Mouse (Mus musculus): ENCODE data around the gene Vmn2r89. TPM values are rescaled to one million over a fixed set of nuclear protein-coding genes. Genes with fewer than 3 reads are reported as not detected.
"Not testable (repeated sequence)": the region's sequence is repeated elsewhere in the genome, so short reads cannot be mapped to it uniquely, and the experiment has no call there.

The Vmn2r89 gene
- polyA plus RNA-seq, 1 experiment from 2014 or later = not detected

DNA sequence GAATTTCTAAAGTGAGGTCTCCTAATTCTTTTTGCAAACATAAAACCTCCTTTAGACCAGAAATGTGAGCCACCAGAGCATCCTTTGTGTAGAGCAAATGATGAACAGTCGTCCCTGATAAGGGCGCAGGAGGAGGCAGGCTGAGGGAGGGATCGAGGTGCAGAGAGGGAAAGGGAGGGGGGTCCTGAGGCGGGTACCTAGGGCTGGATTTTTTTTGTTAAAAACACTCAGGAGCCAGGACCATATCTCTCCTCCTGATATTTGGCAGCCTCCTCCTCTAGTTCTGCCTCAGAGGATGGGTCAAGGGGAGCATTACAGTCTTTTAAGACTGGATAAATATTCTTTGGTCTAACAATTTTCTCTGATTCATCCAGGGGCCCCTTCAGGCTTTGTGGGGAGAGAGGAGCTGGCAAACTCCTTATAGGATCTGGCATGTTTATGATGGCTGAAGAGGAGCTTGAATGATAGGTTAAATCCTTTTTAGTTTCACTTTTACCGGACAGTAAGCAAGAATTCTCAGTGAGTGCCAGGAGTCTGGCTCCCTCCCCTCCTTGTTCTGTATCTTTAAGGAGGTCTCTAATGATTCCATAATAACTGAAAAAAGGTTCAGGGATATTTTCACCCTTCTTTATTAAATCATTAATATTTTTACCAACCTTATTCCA, 30.5 kb downstream of the Vmn2r89 start:
- Histone ChIP-seq H3K4me1 (replicated peaks; ENCODE audit: control insufficient read depth, insufficient read depth, low read length) (no peaks in the 10 kb centered on the region), H3K36me3 (ENCODE audit: control insufficient read depth, insufficient read depth, low read length) (no peaks in the 10 kb centered on the region), H3K27me3 (ENCODE audit: control insufficient read depth, insufficient read depth, low read length) (no peaks in the 10 kb centered on the region), H3K4me2 (ENCODE audit: low read depth, low read length, severe bottlenecking) (no peak overlapping the region), H3K4me3 (ENCODE audit: low read depth, low read length) (no peak overlapping the region), H3K27ac (ENCODE audit: low read depth, low read length) (no peak overlapping the region), H3K9me3 (ENCODE audit: control insufficient read depth, low read length) (no peaks in the 10 kb centered on the region), H3K9ac (ENCODE audit: low read length) (no peak overlapping the region)
- DNase-seq (ENCODE audit: low spot score) = no peak
- no peak for ATAC-seq (replicated peaks; ENCODE audit: low FRiP score)
- 90% methylated on average over 5 of the region's 5 CpGs for WGBS

- H3K27ac ChIP-seq (ENCODE audit: low read depth, low read length); H3K4me1 ChIP-seq (replicated peaks; ENCODE audit: control insufficient read depth, insufficient read depth, low read length); H3K9me3 ChIP-seq (ENCODE audit: control insufficient read depth, low read length); H3K4me3 ChIP-seq (ENCODE audit: low read depth, low read length); DNase-seq (ENCODE audit: low spot score); ATAC-seq (replicated peaks; ENCODE audit: low FRiP score); H3K36me3 ChIP-seq (ENCODE audit: control insufficient read depth, insufficient read depth, low read length); H3K4me2 ChIP-seq (ENCODE audit: low read depth, low read length, severe bottlenecking); H3K9ac ChIP-seq (ENCODE audit: low read length); H3K27me3 ChIP-seq (ENCODE audit: control insufficient read depth, insufficient read depth, low read length): not testable (repeated sequence)
- 87% methylated on average over 10 of the region's 10 CpGs for WGBS
Observed at GRCm38 (mm10) chr14:51482971-51483381, 31.3 kb downstream of the Vmn2r89 start.

- no peak overlapping the region for H3K9ac ChIP-seq (ENCODE audit: low read length)
- no peak overlapping the region for H3K27ac ChIP-seq (ENCODE audit: low read depth, low read length)
- WGBS = 92% methylated on average over 1 of the region's 1 CpGs
- no peak overlapping the region for H3K4me2 ChIP-seq (ENCODE audit: low read depth, low read length, severe bottlenecking)
- no peak for DNase-seq (ENCODE audit: low spot score)
- H3K4me3 ChIP-seq (ENCODE audit: low read depth, low read length) = no peak overlapping the region
- ATAC-seq (replicated peaks; ENCODE audit: low FRiP score) = no peak
- H3K9me3 ChIP-seq (ENCODE audit: control insufficient read depth, low read length) = no peaks in the 10 kb centered on the region
- H3K4me1 ChIP-seq (replicated peaks; ENCODE audit: control insufficient read depth, insufficient read depth, low read length) = no peaks in the 10 kb centered on the region
- H3K36me3 ChIP-seq (ENCODE audit: control insufficient read depth, insufficient read depth, low read length) = no peaks in the 10 kb centered on the region
- H3K27me3 ChIP-seq (ENCODE audit: control insufficient read depth, insufficient read depth, low read length) = no peaks in the 10 kb centered on the region
Observed at GRCm38 (mm10) chr14:51483671-51484070, 32.0 kb downstream of the Vmn2r89 start.

- no peak overlapping the region for H3K4me2 ChIP-seq (ENCODE audit: low read depth, low read length, severe bottlenecking)
- WGBS = 70% methylated on average over 1 of the region's 1 CpGs
- H3K9ac ChIP-seq (ENCODE audit: low read length) = no peak overlapping the region
- H3K36me3 ChIP-seq (ENCODE audit: control insufficient read depth, insufficient read depth, low read length) = no peaks in the 10 kb centered on the region
- no peaks in the 10 kb centered on the region for H3K4me1 ChIP-seq (replicated peaks; ENCODE audit: control insufficient read depth, insufficient read depth, low read length)
- no peak for ATAC-seq (replicated peaks; ENCODE audit: low FRiP score)
- no peak for DNase-seq (ENCODE audit: low spot score)
- H3K9me3 ChIP-seq (ENCODE audit: control insufficient read depth, low read length) = no peaks in the 10 kb centered on the region
- no peak overlapping the region for H3K4me3 ChIP-seq (ENCODE audit: low read depth, low read length)
- no peak overlapping the region for H3K27ac ChIP-seq (ENCODE audit: low read depth, low read length)
- no peaks in the 10 kb centered on the region for H3K27me3 ChIP-seq (ENCODE audit: control insufficient read depth, insufficient read depth, low read length)
Observed at GRCm38 (mm10) chr14:51486111-51486510, 34.5 kb downstream of the Vmn2r89 start.

GRCm38 (mm10) chr14:51495781-51496180, 44.1 kb downstream of the Vmn2r89 start:
- no peak overlapping the region for H3K4me2 ChIP-seq (ENCODE audit: low read depth, low read length, severe bottlenecking)
- H3K36me3 ChIP-seq (ENCODE audit: control insufficient read depth, insufficient read depth, low read length) = no peaks in the 10 kb centered on the region
- no peak for ATAC-seq (replicated peaks; ENCODE audit: low FRiP score)
- WGBS = 87% methylated on average over 2 of the region's 2 CpGs
- no peak overlapping the region for H3K27ac ChIP-seq (ENCODE audit: low read depth, low read length)
- H3K9me3 ChIP-seq (ENCODE audit: control insufficient read depth, low read length) = no peaks in the 10 kb centered on the region
- DNase-seq (ENCODE audit: low spot score) = no peak
- H3K27me3 ChIP-seq (ENCODE audit: control insufficient read depth, insufficient read depth, low read length) = no peaks in the 10 kb centered on the region
- no peaks in the 10 kb centered on the region for H3K4me1 ChIP-seq (replicated peaks; ENCODE audit: control insufficient read depth, insufficient read depth, low read length)
- H3K9ac ChIP-seq (ENCODE audit: low read length) = no peak overlapping the region
- no peak overlapping the region for H3K4me3 ChIP-seq (ENCODE audit: low read depth, low read length)

DNA sequence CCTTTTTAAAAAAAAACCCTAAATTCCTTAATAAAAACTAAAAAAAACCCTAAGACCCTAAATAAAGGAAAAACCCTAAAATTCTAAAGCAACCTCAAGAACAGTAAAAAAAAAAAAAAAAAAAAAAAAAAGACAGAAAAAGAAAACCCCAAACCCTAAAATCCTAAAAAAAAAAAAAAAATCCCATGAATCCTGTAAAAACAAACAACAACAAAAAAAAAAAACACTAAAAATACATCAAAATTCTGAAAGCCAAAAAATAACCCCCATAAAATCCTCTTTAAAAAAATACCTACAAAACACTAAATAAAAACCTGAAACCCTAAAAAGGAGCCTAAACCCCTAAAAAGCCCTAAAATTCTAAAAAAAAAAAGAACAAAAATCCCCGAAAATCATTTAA, 45.3 kb downstream of the Vmn2r89 start:
- no peaks in the 10 kb centered on the region for H3K4me1 ChIP-seq (replicated peaks; ENCODE audit: control insufficient read depth, insufficient read depth, low read length)
- H3K4me2 ChIP-seq (ENCODE audit: low read depth, low read length, severe bottlenecking) = no peak overlapping the region
- 95% methylated on average over 1 of the region's 1 CpGs for WGBS
- H3K9me3 ChIP-seq (ENCODE audit: control insufficient read depth, low read length) = no peaks in the 10 kb centered on the region
- H3K27ac ChIP-seq (ENCODE audit: low read depth, low read length) = no peak overlapping the region
- H3K27me3 ChIP-seq (ENCODE audit: control insufficient read depth, insufficient read depth, low read length) = no peaks in the 10 kb centered on the region
- ATAC-seq (replicated peaks; ENCODE audit: low FRiP score) = no peak
- no peak overlapping the region for H3K9ac ChIP-seq (ENCODE audit: low read length)
- H3K36me3 ChIP-seq (ENCODE audit: control insufficient read depth, insufficient read depth, low read length) = no peaks in the 10 kb centered on the region
- DNase-seq (ENCODE audit: low spot score) = no peak
- no peak overlapping the region for H3K4me3 ChIP-seq (ENCODE audit: low read depth, low read length)

DNA sequence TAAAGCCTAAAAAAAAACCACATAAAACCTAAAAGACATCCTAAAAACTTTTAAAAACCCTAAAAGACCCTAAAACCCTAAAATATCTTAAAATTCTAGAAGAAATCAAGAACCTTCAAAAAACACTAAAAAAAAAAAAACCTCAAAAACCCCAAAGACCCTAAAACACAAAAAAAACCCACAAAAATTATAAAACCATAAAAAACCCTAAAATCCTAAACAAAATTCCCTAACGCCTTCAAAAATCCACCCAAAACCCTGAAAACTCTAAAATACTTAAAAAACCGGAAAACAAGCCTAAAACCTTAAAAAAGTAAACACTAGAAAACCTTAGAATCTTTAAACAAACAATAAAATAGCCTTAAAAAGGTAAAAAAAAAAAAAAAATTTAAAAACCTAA, 46.3 kb downstream of the Vmn2r89 start:
- 96% methylated on average over 2 of the region's 2 CpGs for WGBS
- DNase-seq (ENCODE audit: low spot score) (no peak), ATAC-seq (replicated peaks; ENCODE audit: low FRiP score) (no peak)
- Histone ChIP-seq H3K36me3 (ENCODE audit: control insufficient read depth, insufficient read depth, low read length) (no peaks in the 10 kb centered on the region), H3K27me3 (ENCODE audit: control insufficient read depth, insufficient read depth, low read length) (no peaks in the 10 kb centered on the region), H3K4me3 (ENCODE audit: low read depth, low read length) (no peak overlapping the region), H3K4me2 (ENCODE audit: low read depth, low read length, severe bottlenecking) (no peak overlapping the region), H3K4me1 (replicated peaks; ENCODE audit: control insufficient read depth, insufficient read depth, low read length) (no peaks in the 10 kb centered on the region), H3K9ac (ENCODE audit: low read length) (no peak overlapping the region), H3K9me3 (ENCODE audit: control insufficient read depth, low read length) (no peaks in the 10 kb centered on the region), H3K27ac (ENCODE audit: low read depth, low read length) (no peak overlapping the region)

DNA sequence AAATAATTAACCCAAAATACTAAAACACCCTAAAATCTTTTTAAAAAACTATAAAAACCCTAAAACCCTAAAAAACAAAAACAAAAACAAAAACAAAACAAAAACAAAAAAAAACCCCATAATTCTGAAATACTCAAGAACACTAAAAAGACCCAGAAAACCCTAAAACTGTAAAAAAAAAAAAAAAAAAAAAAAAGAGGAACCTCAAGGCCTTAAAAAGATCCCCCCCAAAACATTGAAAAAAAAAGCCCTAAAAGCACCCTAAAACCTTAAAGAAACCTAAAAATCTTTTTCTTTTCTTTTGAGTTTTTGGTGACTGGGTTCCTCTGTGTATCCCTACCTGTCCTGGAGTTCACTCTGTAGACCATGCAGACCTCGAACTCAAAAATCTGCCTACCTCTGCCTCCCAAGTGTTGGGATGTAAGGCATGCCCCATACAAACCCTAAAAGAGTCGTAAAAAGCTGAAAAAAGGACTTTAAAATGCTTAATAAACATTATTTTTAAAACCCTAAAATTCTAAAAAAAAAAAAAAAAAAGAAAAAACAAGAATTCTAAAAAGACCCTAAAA, 48.1 kb downstream of the Vmn2r89 start:
- 73% methylated on average over 2 of the region's 2 CpGs for WGBS

DNA sequence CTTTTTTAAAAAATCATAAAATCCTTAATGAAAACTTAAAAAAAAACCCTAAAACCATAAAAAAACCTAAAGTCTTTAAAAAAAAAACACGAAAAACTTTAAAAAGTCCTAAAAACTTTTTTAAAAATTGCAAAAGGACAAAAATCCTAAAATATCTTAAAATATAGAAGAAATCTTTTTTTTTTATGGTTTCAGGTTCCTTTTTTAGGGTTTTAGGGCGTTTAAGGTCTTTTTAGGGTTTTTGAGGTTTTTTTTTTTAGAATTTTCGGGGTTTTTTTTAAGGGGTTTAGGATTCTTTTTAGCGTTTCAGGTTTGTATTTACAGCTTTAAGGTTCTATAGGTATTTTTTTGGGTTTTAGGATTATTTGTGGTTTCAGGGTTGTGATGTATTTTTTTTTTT, 48.8 kb downstream of the Vmn2r89 start:
- no peaks in the 10 kb centered on the region for H3K9me3 ChIP-seq (ENCODE audit: control insufficient read depth, low read length)
- no peaks in the 10 kb centered on the region for H3K27me3 ChIP-seq (ENCODE audit: control insufficient read depth, insufficient read depth, low read length)
- no peak overlapping the region for H3K9ac ChIP-seq (ENCODE audit: low read length)
- no peak overlapping the region for H3K4me2 ChIP-seq (ENCODE audit: low read depth, low read length, severe bottlenecking)
- H3K4me1 ChIP-seq (replicated peaks; ENCODE audit: control insufficient read depth, insufficient read depth, low read length) = no peaks in the 10 kb centered on the region
- 91% methylated on average over 4 of the region's 4 CpGs for WGBS
- ATAC-seq (replicated peaks; ENCODE audit: low FRiP score) = no peak
- no peak for DNase-seq (ENCODE audit: low spot score)
- H3K27ac ChIP-seq (ENCODE audit: low read depth, low read length) = no peak overlapping the region
- no peak overlapping the region for H3K4me3 ChIP-seq (ENCODE audit: low read depth, low read length)
- H3K36me3 ChIP-seq (ENCODE audit: control insufficient read depth, insufficient read depth, low read length) = no peaks in the 10 kb centered on the region

More for the DNA sequence above, 48.1 kb downstream of the Vmn2r89 start:
- Histone ChIP-seq H3K4me3 (ENCODE audit: low read depth, low read length) (no peak overlapping the region), H3K9me3 (ENCODE audit: control insufficient read depth, low read length) (no peaks in the 10 kb centered on the region), H3K9ac (ENCODE audit: low read length) (no peak overlapping the region), H3K27ac (ENCODE audit: low read depth, low read length) (no peak overlapping the region), H3K36me3 (ENCODE audit: control insufficient read depth, insufficient read depth, low read length) (no peaks in the 10 kb centered on the region), H3K27me3 (ENCODE audit: control insufficient read depth, insufficient read depth, low read length) (no peaks in the 10 kb centered on the region), H3K4me1 (replicated peaks; ENCODE audit: control insufficient read depth, insufficient read depth, low read length) (no peaks in the 10 kb centered on the region), H3K4me2 (ENCODE audit: low read depth, low read length, severe bottlenecking) (no peak overlapping the region)
- ATAC-seq (replicated peaks; ENCODE audit: low FRiP score) (no peak), DNase-seq (ENCODE audit: low spot score) (no peak)
